Mouse (Mus musculus) embryonic facial prominence, embryonic 15.5 days (tissue): ENCODE measurements at regions not wholly inside any gene's neighbourhood (a gene's known extent, or its start where the extent isn't known, plus 50 kb on each side); places are given as distances from the start of the nearest gene placed in this dataset.

Source experiments
- ATAC-seq: fragments of 200-750 bp; cut with Nextera tagmentation; 2 replicates; pipeline ENCODE4 v1.8.0; 2017; ENCODE audit warnings: low read depth, moderate TSS enrichment; ENCODE audit not compliant: insufficient number of reproducible peaks, low FRiP score, low TSS enrichment
- H3K27ac ChIP-seq: fragments of 300-500 bp; sonication (generic); replicated peaks from 2 replicates; pipeline ENCODE4 v1.5.1; 2015; ENCODE audit warnings: mild to moderate bottlenecking, inconsistent platforms
- H3K27me3 ChIP-seq: fragments of 300-500 bp; sonication (generic); 2 replicates; pipeline ENCODE4 v1.6.1; 2015; ENCODE audit warnings: inconsistent platforms
- H3K36me3 ChIP-seq: fragments of 300-500 bp; sonication (generic); 2 replicates; pipeline ENCODE4 v1.6.1; 2015; ENCODE audit warnings: mild to moderate bottlenecking, inconsistent platforms
- H3K4me1 ChIP-seq: fragments of 300-500 bp; sonication (generic); 2 replicates; pipeline ENCODE4 v1.6.1; 2015; ENCODE audit warnings: inconsistent platforms
- H3K4me2 ChIP-seq: fragments of 300-500 bp; sonication (generic); replicated peaks from 2 replicates; pipeline ENCODE4 v1.6.1; 2015; ENCODE audit warnings: mild to moderate bottlenecking, inconsistent platforms
- H3K4me3 ChIP-seq: fragments of 300-500 bp; sonication (generic); replicated peaks from 2 replicates; pipeline ENCODE4 v1.5.1; 2015; ENCODE audit warnings: mild to moderate bottlenecking, inconsistent platforms
- H3K9ac ChIP-seq: fragments of 300-500 bp; sonication (generic); 2 replicates; pipeline ENCODE4 v1.6.1; 2015; ENCODE audit warnings: inconsistent platforms
- H3K9me3 ChIP-seq: fragments of 300-500 bp; sonication (generic); replicated peaks from 2 replicates; pipeline ENCODE4 v1.6.1; 2016; ENCODE audit warnings: inconsistent platforms
- WGBS: fragments of 180-500 bp; shearing (Covaris S2); methylation state at CpG from one replicate; pipeline ENCODE4 v1.1.7; 2015; 5-methylcytosine and 5-hydroxymethylcytosine counted together

DNA sequence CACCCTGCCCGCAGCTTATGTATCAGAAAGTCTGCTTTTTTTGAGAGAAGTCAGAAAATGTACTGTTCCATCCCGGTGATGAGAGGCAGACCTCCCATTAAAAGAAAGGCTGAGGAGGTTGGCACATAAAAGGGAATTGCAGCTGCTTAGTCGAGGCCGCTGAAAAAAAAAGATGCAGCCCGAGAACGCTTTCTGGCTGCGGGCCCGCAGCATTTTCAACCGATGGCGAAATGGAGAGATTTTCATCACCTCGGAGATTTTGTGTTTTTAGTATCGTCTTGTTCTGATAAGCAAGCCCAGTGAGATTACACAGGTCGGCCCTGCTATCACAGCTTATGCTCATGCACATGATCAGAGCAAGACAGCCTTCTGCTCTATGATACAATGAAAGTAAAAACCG is 145.1 kb upstream of the Frg1 start:
- no peak for ATAC-seq
- WGBS: 69% methylated on average over 14 of the region's 14 CpGs
- Histone ChIP-seq H3K4me1 (no peaks in the 10 kb centered on the region), H3K27ac (no peak overlapping the region), H3K4me3 (no peak overlapping the region), H3K27me3 (no peaks in the 10 kb centered on the region), H3K9ac (no peak overlapping the region), H3K9me3 (no peaks in the 10 kb centered on the region), H3K4me2 (no peak overlapping the region), H3K36me3 (no peaks in the 10 kb centered on the region)

DNA sequence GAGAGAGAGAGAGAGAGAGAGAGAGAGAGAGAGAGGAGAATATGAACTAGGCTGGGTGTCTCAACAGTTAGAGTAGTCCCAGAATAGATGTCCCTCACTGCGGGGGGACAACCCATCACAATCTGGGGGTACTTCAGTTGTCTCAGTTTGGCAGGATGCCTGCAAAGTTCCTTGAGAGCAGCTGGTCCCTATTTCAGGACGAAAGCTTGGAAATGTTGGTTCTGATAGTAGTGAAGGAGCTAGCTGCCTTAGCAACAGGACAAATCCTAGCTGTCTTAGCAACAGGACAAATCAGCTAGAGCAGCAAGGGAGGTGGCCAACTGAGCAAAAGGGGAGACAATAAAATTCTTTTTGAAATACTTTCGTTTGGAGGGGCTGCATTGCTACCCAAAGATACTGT is 139.9 kb upstream of the Frg1 start:
- Histone ChIP-seq H3K4me2 (no peak overlapping the region), H3K4me3 (no peak overlapping the region), H3K4me1 (no peaks in the 10 kb centered on the region), H3K9ac (no peak overlapping the region), H3K9me3 (no peaks in the 10 kb centered on the region), H3K27me3 (no peaks in the 10 kb centered on the region), H3K36me3 (no peaks in the 10 kb centered on the region), H3K27ac (no peak overlapping the region)
- 64% methylated on average over 3 of the region's 3 CpGs for WGBS
- no peak for ATAC-seq

DNA sequence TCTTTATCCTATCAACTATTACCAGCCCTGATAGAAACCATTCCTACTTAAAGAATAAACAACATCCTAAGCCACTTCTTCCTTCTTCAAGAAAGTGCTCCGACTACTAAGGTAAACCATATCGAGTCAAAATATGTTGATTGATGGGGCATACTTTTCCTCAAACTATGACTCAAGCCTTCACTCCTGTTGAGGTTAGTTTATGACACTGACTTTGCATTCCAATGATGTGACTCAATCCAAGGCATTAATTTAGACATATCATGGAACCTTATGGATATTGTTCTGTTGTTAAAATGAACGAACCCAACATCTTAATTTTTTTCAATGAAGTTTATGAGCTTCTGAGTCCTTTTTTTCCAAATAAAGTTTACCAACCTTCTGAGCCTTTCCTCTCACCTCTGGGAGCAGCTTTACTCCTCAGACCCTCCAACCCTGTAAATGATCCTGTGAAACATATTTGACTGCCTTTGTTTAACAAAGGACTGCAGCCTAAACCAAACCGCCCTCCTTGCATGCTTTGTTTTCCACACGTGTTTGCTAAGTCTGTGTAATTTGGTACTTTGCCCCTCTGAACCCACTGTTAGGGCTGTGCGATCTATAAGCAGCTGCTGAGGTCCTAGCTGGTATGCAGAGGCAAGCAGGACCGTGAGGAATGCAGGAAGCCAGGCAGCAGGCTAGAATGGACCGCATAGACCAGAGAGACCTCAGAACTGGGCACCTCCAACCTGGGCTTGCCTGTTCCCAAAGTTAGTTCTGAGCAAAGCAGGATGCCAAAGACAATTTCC is 136.1 kb upstream of the Frg1 start:
- peak; percentile 39; the same call in 1 of the 2 replicates for ATAC-seq
- 49% methylated on average over 8 of the region's 8 CpGs for WGBS
- Histone ChIP-seq H3K4me1 (peaks cover 22% of the 10 kb centered on the region), H3K4me3 (no peak overlapping the region), H3K27ac (no peak overlapping the region), H3K27me3 (no peaks in the 10 kb centered on the region), H3K4me2 (no peak overlapping the region), H3K9me3 (no peaks in the 10 kb centered on the region), H3K36me3 (no peaks in the 10 kb centered on the region), H3K9ac (no peak overlapping the region)

DNA sequence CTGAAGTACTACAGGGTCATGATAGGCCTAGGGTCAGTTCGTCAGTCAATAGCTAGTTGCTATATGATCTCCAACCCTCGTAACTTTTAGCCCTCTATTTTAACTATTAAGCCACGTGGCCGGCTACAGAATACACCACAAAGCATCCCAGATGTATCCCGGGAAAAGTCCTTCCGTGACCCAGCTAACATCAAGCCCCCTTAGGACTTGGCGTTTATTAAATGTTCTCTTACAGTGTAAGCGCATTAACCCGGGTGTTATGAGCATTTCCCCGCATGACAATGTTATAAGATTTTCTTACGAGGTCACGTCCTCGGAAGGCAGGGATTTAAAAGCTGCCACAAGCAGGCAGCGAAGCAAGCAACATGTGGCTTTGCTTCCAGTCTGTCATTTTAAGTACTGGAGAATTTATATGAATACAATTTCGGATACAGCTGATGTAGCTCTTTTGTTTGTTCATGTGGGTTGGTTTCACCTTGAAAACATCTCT is 135.1 kb upstream of the Frg1 start:
- no peaks in the 10 kb centered on the region for H3K9me3 ChIP-seq
- H3K27me3 ChIP-seq: no peaks in the 10 kb centered on the region
- no peak overlapping the region for H3K9ac ChIP-seq
- H3K4me3 ChIP-seq: no peak overlapping the region
- ATAC-seq: no peak
- WGBS: 43% methylated on average over 15 of the region's 15 CpGs
- no peak overlapping the region for H3K27ac ChIP-seq
- no peaks in the 10 kb centered on the region for H3K36me3 ChIP-seq
- peaks cover 22% of the 10 kb centered on the region for H3K4me1 ChIP-seq
- H3K4me2 ChIP-seq: no peak overlapping the region

DNA sequence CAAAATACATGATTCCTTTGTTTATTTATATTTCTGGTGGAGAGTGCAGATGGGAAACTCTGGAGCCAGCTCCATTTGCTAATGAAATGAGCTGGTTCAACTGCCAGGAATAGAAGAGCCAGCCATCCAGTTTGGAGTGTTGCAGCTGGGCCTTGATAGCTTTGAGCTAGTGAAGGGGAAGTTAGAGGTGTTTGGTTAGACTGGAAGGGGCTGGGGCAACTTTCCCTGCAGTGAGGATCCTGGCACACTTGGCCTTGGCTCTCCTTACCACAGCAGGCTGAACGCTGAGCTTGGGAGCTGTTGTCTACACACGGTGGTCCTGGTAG is 133.2 kb upstream of the Frg1 start:
- Histone ChIP-seq H3K9me3 (no peaks in the 10 kb centered on the region), H3K4me2 (no peak overlapping the region), H3K9ac (no peak overlapping the region), H3K27ac (0 out of 2 replicates have a peak overlapping the region, but pooled peaks have one; percentile 4), H3K4me3 (no peak overlapping the region), H3K36me3 (no peaks in the 10 kb centered on the region), H3K27me3 (no peaks in the 10 kb centered on the region), H3K4me1 (peaks cover 22% of the 10 kb centered on the region)
- 51% methylated on average over 2 of the region's 2 CpGs for WGBS
- ATAC-seq: no peak; the same call in 1 of the 2 replicates

DNA sequence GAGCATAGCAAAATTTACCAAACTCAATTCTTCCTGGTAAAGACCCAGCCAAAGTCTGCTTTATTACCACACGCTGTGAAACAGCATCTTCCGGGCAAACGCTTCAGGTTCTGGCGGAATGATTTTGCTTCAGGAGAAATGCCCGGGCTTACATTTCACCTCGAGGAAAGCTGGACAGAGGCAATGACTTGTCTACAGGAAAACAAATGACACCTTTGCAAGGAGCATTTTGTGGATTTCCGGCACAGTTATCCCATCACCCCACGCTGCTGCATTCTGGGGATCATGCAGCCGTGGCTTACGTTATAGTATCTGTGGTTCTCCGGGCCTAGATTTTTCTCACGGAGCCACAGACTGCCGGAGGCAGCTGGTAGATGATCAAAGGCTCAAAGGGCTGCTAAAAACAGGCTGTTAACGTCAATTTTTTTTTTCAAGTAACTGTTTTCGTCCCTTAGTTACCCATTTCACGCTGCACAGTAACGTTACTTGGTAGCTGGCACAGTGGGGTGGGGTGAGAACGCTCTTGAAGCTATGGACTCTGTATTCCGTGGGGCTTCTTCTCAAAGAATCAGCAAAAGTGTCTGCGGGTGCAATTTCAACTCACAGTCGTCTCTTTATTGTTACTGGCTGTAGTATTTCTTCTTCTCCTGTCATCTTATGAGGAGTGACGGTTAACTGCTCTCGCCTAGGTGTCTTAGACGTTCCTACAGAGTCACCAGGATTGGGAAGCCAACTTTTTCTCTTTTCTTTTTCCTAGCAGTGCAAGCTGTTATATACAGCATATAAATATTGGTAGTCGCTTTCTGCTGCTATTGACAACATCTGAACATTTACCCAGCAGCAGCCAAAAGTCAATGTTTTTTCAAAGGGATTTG is 132.6 kb upstream of the Frg1 start:
- Histone ChIP-seq H3K9ac (no peak overlapping the region), H3K27ac (peak overlapping the region; percentile 4; the same call in 1 of the 2 replicates), H3K4me1 (peaks cover 22% of the 10 kb centered on the region), H3K27me3 (no peaks in the 10 kb centered on the region), H3K4me3 (no peak overlapping the region), H3K4me2 (peak overlapping the region; percentile 15), H3K36me3 (no peaks in the 10 kb centered on the region), H3K9me3 (no peaks in the 10 kb centered on the region)
- 33% methylated on average over 25 of the region's 25 CpGs for WGBS
- no peak for ATAC-seq

DNA sequence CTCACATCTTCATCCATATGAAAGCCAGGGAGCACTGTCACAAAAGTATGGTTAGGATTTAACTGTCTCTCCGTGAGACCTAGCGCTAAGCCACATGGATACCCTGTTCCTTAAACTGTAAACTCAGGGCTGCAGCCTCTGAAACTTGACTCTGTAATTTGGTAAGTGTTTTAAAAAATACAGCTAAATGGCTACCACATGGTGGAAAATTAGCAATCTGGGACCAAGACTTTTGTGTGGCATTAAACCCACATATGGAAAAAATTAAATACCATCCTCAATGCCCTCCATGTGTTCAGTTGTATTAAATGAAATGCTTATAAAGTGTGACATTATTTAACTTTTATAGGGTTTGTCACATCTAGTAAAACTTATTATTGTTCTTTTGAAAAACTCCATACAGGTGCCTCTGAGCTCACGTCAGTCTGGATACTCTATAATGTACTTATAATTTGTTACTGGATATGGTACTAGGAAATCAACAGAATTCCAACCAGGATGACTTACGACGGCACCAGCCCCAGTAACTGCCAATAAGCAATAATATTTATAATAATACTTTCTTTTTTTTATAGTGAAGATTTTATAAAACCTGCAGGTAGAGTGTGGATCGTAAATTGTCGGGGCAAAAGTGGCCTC is 131.0 kb upstream of the Frg1 start:
- 39% methylated on average over 7 of the region's 7 CpGs for WGBS
- Histone ChIP-seq H3K4me3 (no peak overlapping the region), H3K9ac (no peak overlapping the region), H3K4me1 (peaks cover 22% of the 10 kb centered on the region), H3K9me3 (no peaks in the 10 kb centered on the region), H3K27me3 (no peaks in the 10 kb centered on the region), H3K4me2 (no peak overlapping the region), H3K27ac (no peak overlapping the region; the same call in 1 of the 2 replicates), H3K36me3 (no peaks in the 10 kb centered on the region)
- ATAC-seq: peak; percentile 83

DNA sequence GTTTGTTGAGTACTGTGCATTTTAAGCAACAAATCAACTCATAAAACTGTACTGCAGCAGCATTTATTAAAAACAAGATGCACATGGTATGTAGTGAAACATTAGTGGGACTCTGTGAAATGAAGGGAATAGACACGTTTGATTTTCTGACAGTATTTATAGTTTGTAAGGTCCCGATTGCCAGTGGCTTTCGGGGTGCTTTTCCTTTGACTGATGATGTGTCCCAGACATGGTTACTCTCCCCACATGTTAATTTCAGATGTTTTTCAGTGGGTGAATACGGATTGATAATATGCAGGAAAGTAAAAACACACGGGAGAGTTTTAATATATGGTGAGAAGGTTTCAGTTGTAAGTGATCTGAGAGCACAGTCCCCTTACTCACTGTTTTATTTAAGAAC is 115.3 kb upstream of the Frg1 start:
- ATAC-seq: no peak
- Histone ChIP-seq H3K4me1 (no peaks in the 10 kb centered on the region), H3K4me3 (no peak overlapping the region), H3K9me3 (no peaks in the 10 kb centered on the region), H3K9ac (no peak overlapping the region), H3K27ac (no peak overlapping the region), H3K27me3 (no peaks in the 10 kb centered on the region), H3K4me2 (no peak overlapping the region), H3K36me3 (no peaks in the 10 kb centered on the region)
- 57% methylated on average over 5 of the region's 5 CpGs for WGBS

DNA sequence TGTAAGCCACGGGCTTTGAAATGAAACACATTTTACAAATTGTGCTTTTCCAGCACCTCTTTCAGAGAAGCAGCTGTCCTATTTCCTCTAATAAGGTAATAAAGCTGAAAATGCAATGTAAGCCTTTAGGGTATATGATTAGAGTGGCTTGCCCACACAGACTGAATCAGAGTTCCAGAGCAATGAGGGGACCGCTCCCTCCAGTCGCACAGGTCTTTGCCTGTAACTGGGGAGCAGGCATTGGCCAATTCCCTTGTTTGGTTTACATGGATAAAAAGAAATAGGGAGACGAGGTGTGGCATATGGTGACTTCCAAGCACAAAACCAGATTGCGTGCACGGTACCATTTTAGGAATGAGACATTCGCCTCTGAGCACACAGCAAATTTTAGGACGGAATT is 112.7 kb upstream of the Frg1 start:
- Histone ChIP-seq H3K4me3 (no peak overlapping the region), H3K27me3 (no peaks in the 10 kb centered on the region), H3K4me2 (no peak overlapping the region), H3K27ac (no peak overlapping the region), H3K9ac (no peak overlapping the region), H3K4me1 (no peaks in the 10 kb centered on the region), H3K36me3 (no peaks in the 10 kb centered on the region), H3K9me3 (no peaks in the 10 kb centered on the region)
- ATAC-seq: no peak
- 66% methylated on average over 8 of the region's 8 CpGs for WGBS

DNA sequence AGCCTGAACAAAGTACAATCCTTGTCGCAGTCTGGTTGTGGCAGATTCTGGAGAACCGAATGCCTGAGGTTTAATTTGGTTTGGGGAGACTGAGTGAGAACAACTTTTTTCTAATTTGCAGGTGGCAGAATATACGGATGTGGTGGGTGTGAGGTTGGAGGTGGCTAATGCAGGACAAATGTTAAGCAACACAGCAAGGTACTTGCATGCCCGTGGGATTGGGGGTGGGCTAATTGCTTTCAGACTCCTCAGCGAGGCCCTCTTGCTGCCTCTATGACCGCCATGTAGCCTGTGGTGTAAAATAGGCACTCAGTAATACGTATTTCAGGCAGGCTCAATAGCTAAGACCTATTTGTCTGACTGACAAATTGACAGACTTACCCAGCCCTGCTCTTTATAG is 109.4 kb upstream of the Frg1 start:
- Histone ChIP-seq H3K27ac (no peak overlapping the region), H3K9ac (no peak overlapping the region), H3K4me3 (no peak overlapping the region), H3K4me2 (no peak overlapping the region), H3K4me1 (no peaks in the 10 kb centered on the region), H3K36me3 (no peaks in the 10 kb centered on the region), H3K9me3 (no peaks in the 10 kb centered on the region), H3K27me3 (no peaks in the 10 kb centered on the region)
- 46% methylated on average over 7 of the region's 7 CpGs for WGBS
- no peak for ATAC-seq

DNA sequence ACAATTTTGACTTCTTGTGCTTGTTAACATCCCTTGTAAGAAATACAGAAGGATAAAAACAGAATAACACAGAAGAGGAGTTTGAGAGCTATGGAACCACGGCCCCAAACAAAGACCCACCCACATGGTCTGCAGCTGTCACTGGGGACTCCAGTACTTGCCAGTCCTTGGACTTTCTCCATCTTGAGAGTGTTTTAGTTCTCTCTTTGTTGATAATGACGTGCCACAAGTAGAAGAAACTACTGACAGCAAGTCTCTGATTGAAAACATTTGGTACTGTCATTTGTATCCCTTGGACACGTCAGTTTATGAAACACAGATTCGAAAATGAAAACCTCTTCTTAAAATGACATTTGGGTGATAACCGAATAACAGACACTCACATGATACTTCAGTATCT is 68.3 kb upstream of the Frg1 start:
- Histone ChIP-seq H3K27me3 (no peaks in the 10 kb centered on the region), H3K4me2 (no peak overlapping the region), H3K27ac (no peak overlapping the region), H3K36me3 (no peaks in the 10 kb centered on the region), H3K9ac (no peak overlapping the region), H3K4me1 (no peaks in the 10 kb centered on the region), H3K9me3 (no peaks in the 10 kb centered on the region), H3K4me3 (no peak overlapping the region)
- WGBS: 54% methylated on average over 5 of the region's 5 CpGs
- ATAC-seq: no peak
